Mouse (Mus musculus) adrenal gland, adult 2 months (tissue): ENCODE measurements around the gene Med29. TPM values are rescaled to one million over a fixed set of nuclear protein-coding genes. Genes with fewer than 3 reads are reported as not detected.

Source experiments
- DNase-seq: peaks from one replicate; pipeline ENCODE4 v3.0.0; 2021
- polyA plus RNA-seq: library from polyadenylated mRNA; depleted of rRNA; stranded (reverse); fragments of >200 nt; gene quantifications from 2 replicates; pipeline ENCODE4 v1.2.3, GENCODE M21; 2012
- total RNA-seq, 2 experiments: library from RNA; stranded (reverse); gene quantifications; 2 replicates each; pipeline ENCODE4 v1.2.3; 2021

Gene Med29
- total and polyA plus RNA-seq, 3 experiments, result 39.6 to 88.5 (median 49.7) TPM

GRCm38 (mm10) chr7:28376011-28376771 lies 16.3 kb downstream of the Med29 start:
- DNase-seq, result peak; percentile 87

GRCm38 (mm10) chr7:28375176-28375921 lies 17.2 kb downstream of the Med29 start:
- peak; percentile 94 for DNase-seq

GRCm38 (mm10) chr7:28374647-28375046 lies 17.9 kb downstream of the Med29 start:
- DNase-seq, result no peak

GRCm38 (mm10) chr7:28373891-28374495 lies 18.5 kb downstream of the Med29 start:
- no peak for DNase-seq

- peak; percentile 78 for DNase-seq
Measured at GRCm38 (mm10) chr7:28373131-28373581, 19.4 kb downstream of the Med29 start.

- peak; percentile 98 for DNase-seq
Measured at GRCm38 (mm10) chr7:28372251-28373108, 20.0 kb downstream of the Med29 start, which contains the start of gene Plekhg2. Gene Plekhg2 (minus strand): TSS chr7:28372599.

- DNase-seq, result peak; percentile 68
Measured at GRCm38 (mm10) chr7:28371514-28371989, 21.0 kb downstream of the Med29 start.

GRCm38 (mm10) chr7:28370977-28371513 lies 21.5 kb downstream of the Med29 start:
- no peak for DNase-seq

- DNase-seq, result no peak
Measured at GRCm38 (mm10) chr7:28370051-28370450, 22.5 kb downstream of the Med29 start.

GRCm38 (mm10) chr7:28368276-28368920 lies 24.1 kb downstream of the Med29 start:
- DNase-seq, result no peak

GRCm38 (mm10) chr7:28367663-28368275 lies 24.7 kb downstream of the Med29 start:
- DNase-seq, result no peak

- no peak for DNase-seq
Measured at GRCm38 (mm10) chr7:28362441-28363060, 30.0 kb downstream of the Med29 start.

GRCm38 (mm10) chr7:28361647-28362341 lies 30.7 kb downstream of the Med29 start:
- no peak for DNase-seq

- no peak for DNase-seq
Measured at GRCm38 (mm10) chr7:28360291-28360690, 32.2 kb downstream of the Med29 start.

- DNase-seq, result no peak
Measured at GRCm38 (mm10) chr7:28359854-28360253, 32.7 kb downstream of the Med29 start.

GRCm38 (mm10) chr7:28358431-28358830 lies 34.1 kb downstream of the Med29 start:
- DNase-seq, result no peak

GRCm38 (mm10) chr7:28357984-28358383 lies 34.5 kb downstream of the Med29 start:
- peak; percentile 70 for DNase-seq

- peak; percentile 58 for DNase-seq
Measured at GRCm38 (mm10) chr7:28356981-28357380, 35.5 kb downstream of the Med29 start.

GRCm38 (mm10) chr7:28355221-28355620 lies 37.3 kb downstream of the Med29 start:
- no peak for DNase-seq
